Mouse (Mus musculus) gastrocnemius, postnatal 25 days (tissue): ENCODE results near the gene Gstk1. TPM values are rescaled to one million over a fixed set of nuclear protein-coding genes. Genes with fewer than 3 reads are reported as not detected.

Source experiments
- DNase-seq: peaks from one replicate; pipeline ENCODE4 v3.0.0; 2022
- total RNA-seq, 2 experiments: library from RNA; stranded (reverse); gene quantifications; 1 replicate in 1 of 2; 2 replicates in 1 of 2; pipeline ENCODE4 v1.2.3; 2021

Gene Gstk1
- total RNA-seq, 2 experiments from 2014 or later, result 29.6 to 39.7 TPM

GRCm38 (mm10) chr6:42265391-42266330 lies 19.9 kb downstream of the Gstk1 start:
- DNase-seq, result no peak

DNA sequence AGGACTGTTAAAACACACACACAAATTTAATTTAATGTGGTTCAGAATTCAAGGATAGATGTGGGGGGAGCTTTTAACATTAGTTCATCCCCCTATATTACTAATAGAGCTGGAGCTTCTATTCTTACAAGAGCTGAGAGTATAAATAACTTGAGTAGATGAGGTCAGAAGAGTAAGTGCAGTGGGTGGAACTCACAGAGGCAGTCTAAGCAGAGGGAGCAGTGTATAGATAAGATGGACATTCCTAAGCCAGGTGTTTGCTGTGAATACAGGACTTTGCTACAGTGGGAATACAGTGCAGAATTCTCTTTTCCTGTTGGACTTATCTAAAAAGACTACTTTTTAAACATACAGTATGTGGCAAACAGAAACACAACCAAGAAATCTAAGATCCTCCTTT lies 25.1 kb downstream of the Gstk1 start:
- DNase-seq, result no peak

GRCm38 (mm10) chr6:42276151-42276550 lies 30.4 kb downstream of the Gstk1 start:
- DNase-seq, result no peak

GRCm38 (mm10) chr6:42282865-42283528 lies 37.3 kb downstream of the Gstk1 start:
- DNase-seq, result peak; percentile 44

DNA sequence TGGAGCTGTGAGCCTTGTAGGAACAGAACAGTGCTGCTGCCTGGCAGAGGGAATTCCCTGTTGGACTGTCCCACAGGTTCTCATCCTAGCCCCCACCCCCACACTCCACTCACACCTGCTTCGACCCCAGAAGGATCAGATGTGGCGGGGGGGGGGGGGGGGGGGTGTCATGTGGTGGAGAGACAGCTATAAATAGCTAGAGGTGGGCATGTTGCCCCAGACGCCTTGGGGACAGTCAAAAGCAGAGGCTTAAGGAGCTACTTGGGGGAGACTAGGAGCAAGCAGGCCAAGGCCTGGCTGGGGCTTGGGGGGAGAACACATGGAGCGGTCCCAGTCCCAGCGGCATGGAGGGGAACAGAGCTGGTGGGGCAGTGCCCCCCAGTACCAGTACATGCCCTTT lies 40.7 kb downstream of the Gstk1 start, which contains the start of gene Clcn1:
Gene Clcn1 (plus strand): TSS at position 238 of the 400 bp plus-strand sequence.
- peak; percentile 76 for DNase-seq

GRCm38 (mm10) chr6:42287562-42287961 lies 41.8 kb downstream of the Gstk1 start:
- no peak for DNase-seq

- DNase-seq, result no peak
These were observed 47.6 kb downstream of the Gstk1 start for GRCm38 (mm10) chr6:42293327-42293726.

DNA sequence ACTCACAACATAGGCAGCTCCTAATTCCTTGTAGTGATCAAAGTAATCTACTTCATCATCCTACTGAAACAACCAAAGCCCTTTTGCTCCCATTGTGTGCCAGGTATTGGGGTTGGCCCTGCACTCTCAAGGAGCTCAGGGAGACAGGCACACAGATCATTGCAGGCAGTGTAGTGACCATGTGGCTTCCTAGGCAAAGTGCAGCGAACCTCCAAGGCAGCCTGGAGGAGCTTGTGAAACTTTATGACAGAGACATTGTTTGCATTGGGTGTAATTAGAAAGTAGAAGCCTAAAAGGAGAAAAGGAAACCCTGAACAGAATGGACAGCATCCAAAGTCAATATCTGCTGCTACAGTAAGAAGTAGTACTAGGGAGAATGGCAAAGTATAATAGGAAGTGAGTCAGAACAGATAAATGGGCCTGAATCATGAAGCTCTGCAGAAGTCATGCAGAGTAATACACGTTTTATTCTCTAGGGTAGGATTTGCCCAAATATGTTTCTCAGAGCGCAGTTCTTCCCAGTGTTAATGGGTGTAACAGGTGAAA lies 49.9 kb downstream of the Gstk1 start:
- no peak for DNase-seq

GRCm38 (mm10) chr6:42299362-42299761 lies 53.6 kb downstream of the Gstk1 start:
- no peak for DNase-seq

Other genes with a start within 250 kb of the Gstk1 start
- gene Sva, start 207.5 kb upstream of the Gstk1 start, total RNA-seq, result not detected
- gene Tas2r139, start 105.0 kb upstream of the Gstk1 start, total RNA-seq, result not detected
- gene Tas2r144, start 30.6 kb upstream of the Gstk1 start, total RNA-seq, result not detected
- not detected for gene Tmem139, start 16.0 kb downstream of the Gstk1 start, total RNA-seq
- gene Casp2, start 19.1 kb downstream of the Gstk1 start, total RNA-seq, result 1 to 10 TPM; 5.0 to 5.1 TPM
- gene Clcn1, start 40.8 kb downstream of the Gstk1 start, total RNA-seq, result 100 to 1,000 TPM; 105 to 116 TPM
- under 1 TPM; 0.41 to 0.54 TPM for gene Fam131b, start 78.7 kb downstream of the Gstk1 start, total RNA-seq
- gene Zyx, start 103.7 kb downstream of the Gstk1 start, total RNA-seq, result 10 to 100 TPM; 28.8 to 32.3 TPM
- under 1 TPM; 0.15 to 0.32 TPM for gene Epha1, start 127.3 kb downstream of the Gstk1 start, total RNA-seq
- gene Tas2r143, start 154.3 kb downstream of the Gstk1 start, total RNA-seq, result not detected
- not detected for gene Tas2r135, start 159.5 kb downstream of the Gstk1 start, total RNA-seq
- not detected for gene Tas2r126, start 188.6 kb downstream of the Gstk1 start, total RNA-seq
- not detected for gene Olfr458, start 219.3 kb downstream of the Gstk1 start, total RNA-seq
- not detected for gene Olfr457, start 230.4 kb downstream of the Gstk1 start, total RNA-seq
- not detected for gene Olfr456, start 241.3 kb downstream of the Gstk1 start, total RNA-seq